Comparison of ENCODE assay signal across 7 mouse cellular contexts in the genomic region with DNA sequence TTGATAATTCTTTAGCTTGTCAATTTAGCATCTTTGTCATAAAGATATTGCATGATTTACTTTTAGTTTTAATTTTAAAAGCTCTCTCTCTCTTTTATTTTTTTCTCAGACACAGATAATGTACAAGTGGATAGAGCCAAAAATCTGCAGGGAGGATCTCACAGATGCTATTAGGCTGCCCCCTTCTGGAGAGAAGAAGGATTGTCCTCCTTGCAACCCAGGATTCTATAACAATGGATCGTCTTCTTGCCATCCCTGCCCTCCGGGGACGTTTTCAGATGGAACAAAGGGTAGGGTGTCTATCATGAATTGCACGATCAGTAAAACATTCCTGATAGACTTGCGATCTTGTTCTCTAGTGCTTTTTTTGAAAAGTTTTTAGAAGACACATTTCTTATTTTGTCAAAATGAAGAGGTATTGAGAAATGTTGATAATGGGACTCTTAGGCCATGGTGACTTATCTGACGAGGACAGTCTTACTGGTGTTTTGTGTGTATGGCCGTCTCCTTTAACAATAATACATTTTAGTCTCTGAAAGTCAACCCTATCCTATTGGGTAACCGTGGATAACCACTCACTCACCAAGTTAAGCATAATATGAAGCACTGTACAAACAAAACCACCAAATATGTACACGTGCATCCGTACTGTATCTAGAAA.
DNase-seq lines count a peak whose midpoint lies in the region; ATAC-seq and TF ChIP-seq lines count a peak whose summit lies in the region.

No protein-coding gene starts in this region.

- no peaks in the 10 kb centered on the region for H3K9me3 ChIP-seq in embryonic facial prominence, embryonic 14.5 days (ENCODE audit: control insufficient read depth, low read length)

- no peaks in the 10 kb centered on the region; the same call in 1 of the 2 replicates for H3K4me1 ChIP-seq in bone marrow, adult 2 months (ENCODE audit: control insufficient read depth, insufficient read depth, low read length)
- H3K4me1 ChIP-seq in embryonic facial prominence, embryonic 14.5 days (ENCODE audit: control insufficient read depth, insufficient read depth, low read length), result no peaks in the 10 kb centered on the region

- TF ChIP-seq CTCF in bone marrow, adult 2 months (IDR thresholded peaks at IDR 0.05; ENCODE audit: control insufficient read depth, insufficient read depth, low read length), result 0 out of 2 replicates have a peak, but pooled peaks have one; percentile 28

- ATAC-seq in embryonic facial prominence, embryonic 14.5 days (ENCODE audit: low read depth), result peak; percentile 55; the same call in 1 of the 2 replicates
- peak; percentile 86 for ATAC-seq in megakaryocyte-erythroid progenitor cell, adult 5-6 weeks (replicated peaks; ENCODE audit: low FRiP score, low TSS enrichment, poor library complexity, severe bottlenecking)

- no peak overlapping the region for H3K4me2 ChIP-seq in embryonic facial prominence, embryonic 14.5 days (ENCODE audit: low read depth, low read length)

- TF ChIP-seq POLR2A in bone marrow, adult 2 months (IDR thresholded peaks at IDR 0.05; ENCODE audit: borderline replicate concordance, control insufficient read depth, low read depth, low read length), result no peak

- 44% methylated on average over 10 of the region's 10 CpGs for WGBS in bone marrow, adult 2 months
- 38% methylated on average over 10 of the region's 10 CpGs for WGBS in embryonic facial prominence, embryonic 14.5 days

- H3K9ac ChIP-seq in embryonic facial prominence, embryonic 14.5 days (ENCODE audit: low read depth, low read length), result no peak overlapping the region

- no peaks in the 10 kb centered on the region for H3K27me3 ChIP-seq in embryonic facial prominence, embryonic 14.5 days (replicated peaks; ENCODE audit: control insufficient read depth, insufficient read depth, low read length)

- peak; percentile 4 for DNase-seq in urinary bladder, postnatal 14 days (ENCODE audit: low spot score)
- no peak for DNase-seq in urinary bladder, adult 18-20 months (ENCODE audit: low spot score in 2 of 2)
- peak; percentile 65 for DNase-seq in embryonic facial prominence, embryonic 14.5 days (ENCODE audit: low spot score)
- DNase-seq in kidney, postnatal 14 days, result peak; percentile 26
- DNase-seq in telencephalon, adult 2 months (ENCODE audit: low read depth, low spot score), result peak; percentile 61

- H3K27ac ChIP-seq in bone marrow, adult 2 months (ENCODE audit: control insufficient read depth, insufficient read depth, low read depth, low read length, poor library complexity), result no peak overlapping the region
- no peak overlapping the region for H3K27ac ChIP-seq in embryonic facial prominence, embryonic 14.5 days (replicated peaks; ENCODE audit: low read depth, low read length)

- H3K4me3 ChIP-seq in bone marrow, adult 2 months (replicated peaks; ENCODE audit: control insufficient read depth, low read depth, low read length), result no peak overlapping the region
- H3K4me3 ChIP-seq in embryonic facial prominence, embryonic 14.5 days (ENCODE audit: low read depth, low read length), result no peak overlapping the region

- H3K36me3 ChIP-seq in embryonic facial prominence, embryonic 14.5 days (ENCODE audit: control insufficient read depth, insufficient read depth, low read length), result no peaks in the 10 kb centered on the region

Comparison
In these comparisons a context has a peak if more than half of its experiments do, and no peak if none do; other contexts are left out.
1. DNase-seq: peak in urinary bladder, postnatal 14 days (single experiment), embryonic facial prominence, embryonic 14.5 days (single experiment), kidney, postnatal 14 days (single experiment) and telencephalon, adult 2 months (single experiment); none in urinary bladder, adult 18-20 months (0 of 2).